Mouse (Mus musculus) small intestine, adult 2 months (tissue): ENCODE measurements around the gene Iqgap1.

Experiments used
- CTCF ChIP-seq: fragments of 200-500 bp; IDR thresholded peaks from 2 replicates; pipeline ENCODE4 v1.5.1; 2012; ENCODE audit warnings: low read depth, mild to moderate bottlenecking, control low read depth, inconsistent platforms, low read length, moderate library complexity, mixed read lengths; ENCODE audit not compliant: insufficient replicate concordance, insufficient read length; ENCODE audit errors: extremely low read depth
- POLR2A ChIP-seq: fragments of 200-500 bp; IDR thresholded peaks from 2 replicates; pipeline ENCODE4 v1.6.1; 2012; ENCODE audit warnings: low read depth, mild to moderate bottlenecking, control low read depth, inconsistent platforms, low read length, moderate library complexity

GRCm38 (mm10) chr7:80732986-80733385 is 92.8 kb downstream of the Iqgap1 start:
- TF ChIP-seq CTCF = no peak
- TF ChIP-seq POLR2A = no peak
